Mouse (Mus musculus) intestine, embryonic 16.5 days (tissue): ENCODE results near the gene Pbld2. TPM values are rescaled to one million over a fixed set of nuclear protein-coding genes. Genes with fewer than 3 reads are reported as not detected.

ENCODE experiments used
- ATAC-seq: fragments of 200-750 bp; cut with Nextera tagmentation; 2 replicates; pipeline ENCODE4 v1.8.0; 2017; ENCODE audit warnings: moderate TSS enrichment, moderate library complexity
- H3K27ac ChIP-seq: fragments of 300-500 bp; sonication (generic); 2 replicates; pipeline ENCODE4 v1.5.1; 2014; ENCODE audit warnings: mild to moderate bottlenecking, low read length
- H3K27me3 ChIP-seq: fragments of 300-500 bp; sonication (generic); replicated peaks from 2 replicates; pipeline ENCODE4 v1.6.1; 2014; ENCODE audit warnings: low read length, control low read depth, mixed read lengths; ENCODE audit not compliant: control insufficient read depth, insufficient read depth
- H3K36me3 ChIP-seq: fragments of 300-500 bp; sonication (generic); 2 replicates; pipeline ENCODE4 v1.6.1; 2014; ENCODE audit warnings: low read length, control low read depth; ENCODE audit not compliant: control insufficient read depth, insufficient read depth
- H3K4me1 ChIP-seq: fragments of 300-500 bp; sonication (generic); 2 replicates; pipeline ENCODE4 v1.6.1; 2014; ENCODE audit warnings: low read length, control low read depth, mixed read lengths; ENCODE audit not compliant: control insufficient read depth, insufficient read depth
- H3K4me2 ChIP-seq: fragments of 300-500 bp; sonication (generic); 2 replicates; pipeline ENCODE4 v1.6.1; 2014; ENCODE audit warnings: low read depth, low read length, control low read depth
- H3K4me3 ChIP-seq: fragments of 300-500 bp; sonication (generic); 2 replicates; pipeline ENCODE4 v1.5.1; 2014; ENCODE audit warnings: mild to moderate bottlenecking, low read length
- H3K9ac ChIP-seq: fragments of 300-500 bp; sonication (generic); 2 replicates; pipeline ENCODE4 v1.6.1; 2014; ENCODE audit warnings: low read depth, low read length
- H3K9me3 ChIP-seq: fragments of 300-500 bp; sonication (generic); 2 replicates; pipeline ENCODE4 v1.6.1; 2016; ENCODE audit warnings: low read length, control low read depth; ENCODE audit not compliant: control insufficient read depth
- WGBS: fragments of 180-500 bp; shearing (Covaris S2); extraction: QIAGEN DNeasy Blood & Tissue Kit; methylation state at CpG from one replicate; pipeline ENCODE4 v1.1.7; 2014; 5-methylcytosine and 5-hydroxymethylcytosine counted together
- polyA plus RNA-seq: library from polyadenylated mRNA; unstranded; fragments of >200 nt; fragmentation: Nextera tagmentation; extraction: Ambion mirVana; gene quantifications from 2 replicates; pipeline ENCODE4 v1.2.1, GENCODE M21; 2015

Gene Pbld2
- polyA plus RNA-seq, 1 experiment from 2014 or later, result 10.6 TPM

- Histone ChIP-seq H3K9ac (no peak overlapping the region), H3K4me2 (no peak overlapping the region), H3K27me3 (no peaks in the 10 kb centered on the region), H3K36me3 (no peaks in the 10 kb centered on the region), H3K27ac (no peak overlapping the region), H3K4me3 (no peak overlapping the region), H3K9me3 (no peaks in the 10 kb centered on the region), H3K4me1 (no peaks in the 10 kb centered on the region)
- whole genome bisulfite sequencing, result 64% methylated on average over 3 of the region's 3 CpGs
- no peak for ATAC-seq
Observed at GRCm38 (mm10) chr10:63032956-63033355, 8.8 kb downstream of the Pbld2 start.

GRCm38 (mm10) chr10:63038571-63039320 lies 14.6 kb downstream of the Pbld2 start:
- 55% methylated on average over 14 of the region's 14 CpGs for WGBS
- Histone ChIP-seq H3K9me3 (no peaks in the 10 kb centered on the region), H3K27ac (peak overlapping the region; percentile 76), H3K36me3 (no peaks in the 10 kb centered on the region), H3K27me3 (no peaks in the 10 kb centered on the region), H3K4me2 (peak overlapping the region; percentile 42), H3K4me3 (peak overlapping the region; percentile 29), H3K4me1 (no peaks in the 10 kb centered on the region), H3K9ac (0 out of 2 replicates have a peak overlapping the region, but pooled peaks have one; percentile 24)
- ATAC-seq, result peak; percentile 95

DNA sequence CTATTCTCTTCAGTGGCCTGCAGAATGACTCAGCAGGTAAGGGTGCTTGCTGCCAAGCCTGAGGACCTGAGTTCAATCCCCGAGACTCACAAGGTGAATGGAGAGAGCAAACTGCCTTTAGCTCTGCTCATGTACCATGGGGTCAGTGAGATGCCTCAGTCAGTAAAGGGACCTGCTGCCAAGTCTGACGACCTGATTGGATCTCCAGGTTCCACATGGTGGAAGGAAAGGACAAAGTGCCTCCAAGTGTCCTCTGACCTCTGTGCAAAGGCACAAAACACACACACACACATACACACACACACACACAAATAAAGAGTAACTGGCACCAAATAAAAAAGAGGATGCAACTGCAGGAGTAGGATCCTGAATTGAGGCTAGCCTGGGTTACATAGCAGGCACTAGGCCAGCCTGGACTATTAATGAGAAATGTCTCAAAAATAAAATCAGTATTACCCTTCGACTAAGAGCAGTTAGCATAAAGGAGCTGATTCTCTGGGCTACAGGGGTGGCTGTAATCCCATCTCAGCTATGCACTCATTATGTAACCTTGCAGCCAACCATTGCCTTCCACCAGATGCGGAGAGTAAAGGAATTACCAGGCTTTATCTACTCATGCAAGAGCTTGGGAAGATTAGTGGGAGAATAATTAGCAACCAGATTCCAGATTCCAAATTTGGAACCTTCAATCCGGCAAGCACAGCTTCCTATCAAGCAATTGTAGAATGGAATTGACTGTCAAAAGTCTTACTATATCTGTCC lies 15.9 kb downstream of the Pbld2 start:
- Histone ChIP-seq H3K4me2 (no peak overlapping the region), H3K27me3 (no peaks in the 10 kb centered on the region), H3K9me3 (no peaks in the 10 kb centered on the region), H3K27ac (no peak overlapping the region), H3K9ac (no peak overlapping the region), H3K4me3 (no peak overlapping the region), H3K36me3 (no peaks in the 10 kb centered on the region), H3K4me1 (no peaks in the 10 kb centered on the region)
- 78% methylated on average over 5 of the region's 5 CpGs for WGBS
- ATAC-seq, result no peak

DNA sequence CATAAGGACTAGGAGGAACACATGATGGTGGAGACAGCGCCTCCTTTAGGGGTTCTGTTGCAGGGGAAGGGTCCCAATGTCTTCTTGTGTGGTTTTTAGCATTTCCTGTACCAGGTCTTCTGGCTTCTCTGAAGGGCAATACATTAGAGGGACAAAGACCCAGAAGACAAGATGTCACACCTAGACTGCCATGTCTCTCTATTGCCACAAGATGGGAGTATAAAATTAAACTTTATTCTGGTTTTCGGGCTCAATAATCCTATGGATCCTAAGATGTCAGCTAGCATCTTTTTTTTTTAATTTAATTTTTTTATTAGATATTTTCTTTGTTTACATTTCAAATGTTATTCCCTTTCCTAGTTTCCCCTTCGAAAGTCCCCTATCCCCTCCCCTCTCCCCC lies 19.0 kb downstream of the Pbld2 start:
- no peak for ATAC-seq
- 77% methylated on average over 3 of the region's 3 CpGs for WGBS
- no peaks in the 10 kb centered on the region for H3K9me3 ChIP-seq

DNA sequence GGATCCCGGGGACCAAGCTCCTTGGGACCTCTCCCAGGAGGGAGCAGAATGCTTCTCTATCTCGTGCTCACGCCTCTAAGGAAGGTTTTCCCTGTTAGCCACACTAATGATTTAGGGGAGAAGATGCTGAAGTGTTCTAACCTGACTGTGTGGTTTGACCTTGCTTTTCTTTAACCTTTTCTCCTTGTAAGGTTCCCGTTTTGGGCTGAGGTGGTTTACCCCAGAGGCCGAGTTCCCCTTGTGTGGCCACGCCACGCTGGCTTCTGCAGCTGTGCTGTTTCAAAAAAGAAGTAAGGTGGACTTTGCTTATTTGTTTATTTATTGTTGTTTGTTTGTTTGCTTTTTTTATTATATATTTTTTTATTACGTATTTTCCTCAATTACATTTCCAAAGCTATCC lies 23.6 kb downstream of the Pbld2 start:
- 86% methylated on average over 8 of the region's 8 CpGs for WGBS
- peaks cover 3% of the 10 kb centered on the region; the same call in 1 of the 2 replicates for H3K4me1 ChIP-seq

More for the DNA sequence above, 19.0 kb downstream of the Pbld2 start:
- Histone ChIP-seq H3K9ac (no peak overlapping the region), H3K4me1 (no peaks in the 10 kb centered on the region), H3K27me3 (no peaks in the 10 kb centered on the region), H3K4me3 (no peak overlapping the region), H3K36me3 (no peaks in the 10 kb centered on the region), H3K27ac (no peak overlapping the region), H3K4me2 (no peak overlapping the region)

DNA sequence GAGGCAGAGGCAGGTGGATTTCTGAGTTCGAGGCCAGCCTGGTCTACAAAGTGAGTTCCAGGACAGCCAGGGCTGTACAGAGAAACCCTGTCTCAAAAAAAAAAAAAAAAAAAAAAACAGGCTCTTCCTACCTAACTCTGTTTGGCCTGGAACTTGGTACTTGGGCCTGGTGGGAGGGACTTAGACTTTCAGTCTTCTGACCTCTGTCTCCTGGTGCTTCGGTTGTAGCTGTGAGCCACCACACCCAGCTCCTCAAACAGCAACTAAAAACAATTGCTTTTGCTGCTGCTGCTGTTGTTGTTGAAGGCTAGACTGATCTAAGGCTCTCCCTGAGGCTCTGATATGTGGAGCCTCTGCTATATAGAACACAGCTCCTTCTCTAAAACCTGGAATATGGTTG lies 25.0 kb downstream of the Pbld2 start:
- Histone ChIP-seq H3K4me1 (peaks cover 3% of the 10 kb centered on the region; the same call in 1 of the 2 replicates), H3K27ac (no peak overlapping the region), H3K36me3 (no peaks in the 10 kb centered on the region), H3K27me3 (no peaks in the 10 kb centered on the region), H3K4me2 (no peak overlapping the region), H3K9me3 (no peaks in the 10 kb centered on the region), H3K9ac (no peak overlapping the region), H3K4me3 (no peak overlapping the region)
- 65% methylated on average over 2 of the region's 2 CpGs for WGBS
- ATAC-seq, result 0 out of 2 replicates have a peak, but pooled peaks have one; percentile 48

More for the DNA sequence above, 23.6 kb downstream of the Pbld2 start:
- H3K4me2 ChIP-seq, result no peak overlapping the region
- no peaks in the 10 kb centered on the region for H3K27me3 ChIP-seq
- no peak overlapping the region for H3K9ac ChIP-seq
- no peaks in the 10 kb centered on the region for H3K9me3 ChIP-seq
- ATAC-seq, result no peak
- H3K27ac ChIP-seq, result no peak overlapping the region
- no peaks in the 10 kb centered on the region for H3K36me3 ChIP-seq
- H3K4me3 ChIP-seq, result no peak overlapping the region

GRCm38 (mm10) chr10:63051267-63051666 lies 27.2 kb downstream of the Pbld2 start:
- 73% methylated on average over 7 of the region's 7 CpGs for WGBS
- H3K27ac ChIP-seq, result no peak overlapping the region
- no peak for ATAC-seq
- H3K9ac ChIP-seq, result no peak overlapping the region
- H3K9me3 ChIP-seq, result no peaks in the 10 kb centered on the region
- no peak overlapping the region for H3K4me2 ChIP-seq
- H3K27me3 ChIP-seq, result no peaks in the 10 kb centered on the region
- H3K4me1 ChIP-seq, result peaks cover 3% of the 10 kb centered on the region; the same call in 1 of the 2 replicates
- no peak overlapping the region for H3K4me3 ChIP-seq
- no peaks in the 10 kb centered on the region for H3K36me3 ChIP-seq

DNA sequence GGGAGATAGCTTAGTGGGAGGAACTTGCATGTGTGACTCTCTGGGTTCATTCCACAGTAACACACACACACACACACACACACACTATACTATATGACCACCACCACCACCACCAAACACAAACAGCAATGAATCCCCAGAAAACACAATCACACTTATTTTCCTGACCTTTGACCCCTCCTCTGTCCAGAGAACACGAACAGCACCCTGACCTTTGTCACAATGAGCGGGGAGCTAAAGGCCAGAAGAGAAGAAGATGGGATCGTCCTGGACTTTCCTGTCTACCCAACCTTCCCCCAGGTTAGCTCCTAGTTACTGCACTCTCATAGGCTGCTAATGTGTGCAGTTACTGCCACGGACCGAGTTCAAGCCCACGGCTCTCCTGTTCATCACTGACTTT lies 27.9 kb downstream of the Pbld2 start:
- no peaks in the 10 kb centered on the region for H3K36me3 ChIP-seq
- no peaks in the 10 kb centered on the region for H3K9me3 ChIP-seq
- no peak overlapping the region for H3K4me3 ChIP-seq
- H3K27me3 ChIP-seq, result no peaks in the 10 kb centered on the region
- H3K4me2 ChIP-seq, result no peak overlapping the region
- no peak overlapping the region for H3K27ac ChIP-seq
- 76% methylated on average over 6 of the region's 6 CpGs for WGBS
- peaks cover 3% of the 10 kb centered on the region for H3K4me1 ChIP-seq
- no peak overlapping the region for H3K9ac ChIP-seq
- no peak for ATAC-seq

DNA sequence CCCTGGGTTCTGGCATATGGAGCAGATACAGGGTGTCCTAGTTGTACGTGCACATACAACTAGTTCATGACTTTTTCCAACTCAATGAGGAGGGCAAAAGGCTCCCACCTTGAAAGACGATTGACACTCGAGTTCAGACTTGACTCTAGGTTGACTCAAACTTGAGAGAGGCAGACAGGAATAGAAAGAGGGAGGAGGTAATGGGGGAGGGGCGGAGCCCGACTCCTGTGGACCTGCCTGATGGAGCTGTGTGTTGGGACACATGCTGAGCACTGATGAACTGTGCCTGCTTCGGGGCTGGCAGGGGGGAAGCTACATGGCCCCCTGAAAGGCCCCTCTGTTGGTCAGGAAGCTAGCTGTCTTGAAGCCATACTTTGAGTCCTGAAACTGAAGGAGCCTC lies 28.9 kb downstream of the Pbld2 start:
- 63% methylated on average over 6 of the region's 6 CpGs for WGBS
- no peak overlapping the region for H3K4me2 ChIP-seq
- H3K9me3 ChIP-seq, result no peaks in the 10 kb centered on the region
- ATAC-seq, result no peak
- no peak overlapping the region for H3K9ac ChIP-seq
- no peak overlapping the region for H3K27ac ChIP-seq
- no peaks in the 10 kb centered on the region for H3K36me3 ChIP-seq
- H3K27me3 ChIP-seq, result no peaks in the 10 kb centered on the region
- H3K4me1 ChIP-seq, result peaks cover 6% of the 10 kb centered on the region
- no peak overlapping the region for H3K4me3 ChIP-seq
